22 mouse cellular contexts compared by ENCODE assay signal in genomic region chr9:100670151-100670550, GRCm38 (mm10).
"Had no signal": no experiment of that assay in that cellular context is flagged by ENCODE, and none has a peak within 500 bp of the region (broad histone marks: within the 10 kb centered on the region; RNA-seq: fewer than 3 reads in every experiment).

No protein-coding gene starts in this region.

- H3K27ac ChIP-seq: layer of hippocampus, adult 2 months; left cerebral cortex, adult 2 months; limb, embryonic 12.5 days; limb, embryonic 15.5 days; liver, embryonic 14.5 days; macrophage; midbrain, embryonic 13.5 days; stomach, postnatal 0 days had no signal

- ATAC-seq: liver, postnatal 0 days; lung, postnatal 0 days; midbrain, embryonic 13.5 days; midbrain, embryonic 16.5 days had no signal

- DNase-seq: kidney, adult 18-20 months; kidney, adult 9 months; kidney, postnatal 14 days; layer of hippocampus, postnatal 36 days; liver, postnatal 0 days; lung, embryonic 14.5 days; right cerebral cortex, adult 18-20 months; right cerebral cortex, postnatal 14 days; right cerebral cortex, postnatal 4 days; thymus, postnatal 25 days had no signal

- H3K27me3 ChIP-seq: limb, embryonic 12.5 days; limb, embryonic 15.5 days; megakaryocyte, embryonic 14.5 days; midbrain, embryonic 13.5 days had no signal

- H3K9ac ChIP-seq: limb, embryonic 12.5 days; limb, embryonic 15.5 days; liver, embryonic 14.5 days; liver, postnatal 0 days; lung, embryonic 14.5 days; midbrain, embryonic 13.5 days had no signal

- H3K36me3 ChIP-seq: limb, embryonic 12.5 days; limb, embryonic 15.5 days; midbrain, embryonic 13.5 days had no signal

- H3K4me3 ChIP-seq: layer of hippocampus, adult 2 months; left cerebral cortex, adult 2 months; limb, embryonic 12.5 days; limb, embryonic 15.5 days; megakaryocyte, embryonic 14.5 days; midbrain, embryonic 13.5 days; myocyte had no signal

- H3K4me1 ChIP-seq: limb, embryonic 12.5 days; limb, embryonic 15.5 days; midbrain, embryonic 13.5 days had no signal

- H3K9me3 ChIP-seq: limb, embryonic 12.5 days; limb, embryonic 15.5 days; megakaryocyte, embryonic 14.5 days; midbrain, embryonic 13.5 days had no signal
